Mouse (Mus musculus): ENCODE data around the gene Fam160a1.

Gene Fam160a1

GRCm38 (mm10) chr3:85757944-85758343, 59.1 kb downstream of the Fam160a1 start:
- no peak for TF ChIP-seq POU5F1 (IDR thresholded peaks at IDR 0.05; ENCODE audit: borderline replicate concordance, low read length)
- TF ChIP-seq CTCF (conservative IDR thresholded peaks at IDR 0.05; ENCODE audit: low read length), result no peak
- no peak for TF ChIP-seq NANOG (IDR thresholded peaks at IDR 0.05; ENCODE audit: borderline replicate concordance, low read length)
- Histone ChIP-seq H3K36me3 (ENCODE audit: insufficient read depth, low read length) (no peaks in the 10 kb centered on the region), H3K9me3 (ENCODE audit: low read length) (no peaks in the 10 kb centered on the region), H3K4me3 (replicated peaks; ENCODE audit: low read length) (no peak overlapping the region), H3K4me1 (replicated peaks; ENCODE audit: low read depth, low read length) (no peaks in the 10 kb centered on the region), H3K27me3 (ENCODE audit: insufficient read depth, low read length) (no peaks in the 10 kb centered on the region)

- no peaks in the 10 kb centered on the region for H3K36me3 ChIP-seq (ENCODE audit: insufficient read depth, low read length)
Measured at GRCm38 (mm10) chr3:85757435-85757834, 59.7 kb downstream of the Fam160a1 start.

DNA sequence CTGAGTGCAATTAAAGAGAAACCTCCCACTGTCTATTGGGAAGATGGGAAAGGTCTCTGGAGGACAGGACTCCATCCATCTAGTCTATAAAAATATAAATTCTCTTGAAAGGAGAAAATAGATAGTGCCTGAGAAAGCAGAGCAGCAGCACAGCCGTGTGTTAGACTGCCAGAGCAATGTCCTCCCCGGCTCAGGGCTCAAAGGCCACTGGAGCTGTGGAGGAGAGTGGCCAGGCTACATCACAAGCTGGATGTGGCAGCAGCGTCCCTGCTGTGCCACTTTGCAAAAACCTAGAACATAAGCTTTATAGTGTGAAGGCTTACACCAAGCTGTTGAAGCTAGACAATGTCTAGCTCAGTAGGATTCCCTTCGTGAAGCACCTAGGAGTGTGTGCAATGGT, 67.7 kb downstream of the Fam160a1 start:
- H3K36me3 ChIP-seq (ENCODE audit: insufficient read depth, low read length), result no peaks in the 10 kb centered on the region
- H3K9me3 ChIP-seq (ENCODE audit: low read length), result no peaks in the 10 kb centered on the region
- peaks cover 5% of the 10 kb centered on the region for H3K4me1 ChIP-seq (replicated peaks; ENCODE audit: low read depth, low read length)
- TF ChIP-seq POU5F1 (IDR thresholded peaks at IDR 0.05; ENCODE audit: borderline replicate concordance, low read length) (no peak), NANOG (IDR thresholded peaks at IDR 0.05; ENCODE audit: borderline replicate concordance, low read length) (no peak), CTCF (conservative IDR thresholded peaks at IDR 0.05; ENCODE audit: low read length) (no peak)
- H3K4me3 ChIP-seq (replicated peaks; ENCODE audit: low read length), result no peak overlapping the region
- H3K27me3 ChIP-seq (ENCODE audit: insufficient read depth, low read length), result no peaks in the 10 kb centered on the region

More at GRCm38 (mm10) chr3:85757435-85757834, 59.7 kb downstream of the Fam160a1 start:
- no peak for TF ChIP-seq POU5F1 (IDR thresholded peaks at IDR 0.05; ENCODE audit: borderline replicate concordance, low read length)
- no peak for TF ChIP-seq NANOG (IDR thresholded peaks at IDR 0.05; ENCODE audit: borderline replicate concordance, low read length)
- TF ChIP-seq CTCF (conservative IDR thresholded peaks at IDR 0.05; ENCODE audit: low read length), result no peak
- H3K27me3 ChIP-seq (ENCODE audit: insufficient read depth, low read length), result no peaks in the 10 kb centered on the region
- H3K4me1 ChIP-seq (replicated peaks; ENCODE audit: low read depth, low read length), result no peaks in the 10 kb centered on the region
- no peak overlapping the region for H3K4me3 ChIP-seq (replicated peaks; ENCODE audit: low read length)
- no peaks in the 10 kb centered on the region for H3K9me3 ChIP-seq (ENCODE audit: low read length)

- H3K27me3 ChIP-seq (ENCODE audit: insufficient read depth, low read length), result no peaks in the 10 kb centered on the region
- TF ChIP-seq POU5F1 (IDR thresholded peaks at IDR 0.05; ENCODE audit: borderline replicate concordance, low read length) (no peak), CTCF (conservative IDR thresholded peaks at IDR 0.05; ENCODE audit: low read length) (no peak), NANOG (IDR thresholded peaks at IDR 0.05; ENCODE audit: borderline replicate concordance, low read length) (no peak)
- H3K9me3 ChIP-seq (ENCODE audit: low read length), result no peaks in the 10 kb centered on the region
- no peak overlapping the region for H3K4me3 ChIP-seq (replicated peaks; ENCODE audit: low read length)
- H3K4me1 ChIP-seq (replicated peaks; ENCODE audit: low read depth, low read length), result peaks cover 5% of the 10 kb centered on the region
- H3K36me3 ChIP-seq (ENCODE audit: insufficient read depth, low read length), result no peaks in the 10 kb centered on the region
Measured at GRCm38 (mm10) chr3:85748863-85749262, 68.2 kb downstream of the Fam160a1 start.

- H3K36me3 ChIP-seq (ENCODE audit: insufficient read depth, low read length), result no peaks in the 10 kb centered on the region
- no peak for TF ChIP-seq POU5F1 (IDR thresholded peaks at IDR 0.05; ENCODE audit: borderline replicate concordance, low read length)
- no peak for TF ChIP-seq NANOG (IDR thresholded peaks at IDR 0.05; ENCODE audit: borderline replicate concordance, low read length)
- no peak for TF ChIP-seq CTCF (conservative IDR thresholded peaks at IDR 0.05; ENCODE audit: low read length)
- no peaks in the 10 kb centered on the region for H3K9me3 ChIP-seq (ENCODE audit: low read length)
- no peaks in the 10 kb centered on the region for H3K27me3 ChIP-seq (ENCODE audit: insufficient read depth, low read length)
- peaks cover 5% of the 10 kb centered on the region for H3K4me1 ChIP-seq (replicated peaks; ENCODE audit: low read depth, low read length)
- H3K4me3 ChIP-seq (replicated peaks; ENCODE audit: low read length), result no peak overlapping the region
Measured at GRCm38 (mm10) chr3:85746116-85746515, 71.0 kb downstream of the Fam160a1 start.

DNA sequence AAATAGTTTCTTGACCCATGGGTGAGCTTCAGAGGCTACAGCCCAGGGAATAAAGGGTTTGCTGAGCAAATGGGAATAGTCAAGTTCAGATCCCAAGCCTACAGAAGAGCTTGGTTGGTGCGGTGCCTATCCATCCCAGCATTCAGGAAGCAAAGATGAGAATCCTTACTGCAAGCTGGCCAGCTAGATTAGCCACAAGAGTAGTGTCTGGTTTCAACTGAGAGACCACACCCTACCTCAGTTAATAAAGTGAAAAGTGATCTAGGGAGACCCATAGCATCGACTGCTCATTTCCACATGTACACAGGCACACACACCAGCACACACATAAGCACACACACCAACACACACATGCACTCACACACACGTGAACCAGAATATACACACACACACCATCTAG, 75.3 kb downstream of the Fam160a1 start:
- no peaks in the 10 kb centered on the region for H3K36me3 ChIP-seq (ENCODE audit: insufficient read depth, low read length)
- no peak for TF ChIP-seq NANOG (IDR thresholded peaks at IDR 0.05; ENCODE audit: borderline replicate concordance, low read length)
- no peaks in the 10 kb centered on the region for H3K4me1 ChIP-seq (replicated peaks; ENCODE audit: low read depth, low read length)
- H3K9me3 ChIP-seq (ENCODE audit: low read length), result no peaks in the 10 kb centered on the region
- no peak overlapping the region for H3K4me3 ChIP-seq (replicated peaks; ENCODE audit: low read length)
- H3K27me3 ChIP-seq (ENCODE audit: insufficient read depth, low read length), result no peaks in the 10 kb centered on the region

- Histone ChIP-seq H3K36me3 (ENCODE audit: insufficient read depth, low read length) (no peaks in the 10 kb centered on the region), H3K4me1 (replicated peaks; ENCODE audit: low read depth, low read length) (no peaks in the 10 kb centered on the region), H3K9me3 (ENCODE audit: low read length) (no peaks in the 10 kb centered on the region), H3K4me3 (replicated peaks; ENCODE audit: low read length) (no peak overlapping the region), H3K27me3 (ENCODE audit: insufficient read depth, low read length) (no peaks in the 10 kb centered on the region)
- TF ChIP-seq POU5F1 (IDR thresholded peaks at IDR 0.05; ENCODE audit: borderline replicate concordance, low read length), result no peak
- TF ChIP-seq NANOG (IDR thresholded peaks at IDR 0.05; ENCODE audit: borderline replicate concordance, low read length), result no peak
- no peak for TF ChIP-seq CTCF (conservative IDR thresholded peaks at IDR 0.05; ENCODE audit: low read length)
Measured at GRCm38 (mm10) chr3:85738591-85738990, 78.5 kb downstream of the Fam160a1 start.

DNA sequence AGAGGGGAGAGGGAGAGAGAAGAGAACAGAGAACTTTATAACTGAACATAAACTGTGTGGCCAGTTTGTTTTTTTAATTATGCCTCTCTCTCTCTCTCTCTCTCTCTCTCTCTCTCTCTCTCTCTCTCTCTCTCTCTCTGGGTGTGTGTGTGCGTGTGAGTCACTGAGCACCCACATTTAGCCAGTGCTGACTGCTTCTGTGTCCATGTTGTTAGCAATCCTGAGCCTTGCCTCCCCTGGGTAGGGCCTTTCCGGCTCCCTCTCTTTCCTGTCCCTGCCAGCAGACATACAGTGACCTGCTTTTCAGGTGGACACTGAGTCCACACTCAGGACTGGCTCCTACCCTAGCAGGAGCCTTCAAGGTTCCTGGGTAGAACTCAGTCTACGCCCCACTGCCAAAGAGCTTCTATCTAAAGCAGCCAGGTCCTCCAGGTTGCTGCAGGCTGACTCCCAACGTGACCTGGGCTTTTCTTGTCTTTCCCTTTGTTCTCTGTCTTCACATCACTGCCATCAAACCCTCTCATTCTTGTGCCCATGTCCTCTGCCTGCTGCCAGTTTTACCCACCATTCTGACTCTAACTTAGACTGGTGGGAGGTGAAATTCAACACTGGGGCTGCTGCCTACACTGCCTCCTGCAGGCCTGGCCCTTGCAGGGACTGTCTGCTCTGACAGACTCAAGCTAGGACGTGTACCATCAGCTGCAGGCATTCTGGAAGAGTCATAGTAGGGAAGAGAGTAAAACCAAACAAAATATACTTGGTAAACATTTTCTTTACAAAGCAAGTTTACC, 83.0 kb downstream of the Fam160a1 start:
- Histone ChIP-seq H3K4me1 (replicated peaks; ENCODE audit: low read depth, low read length) (no peaks in the 10 kb centered on the region), H3K27me3 (ENCODE audit: insufficient read depth, low read length) (no peaks in the 10 kb centered on the region), H3K36me3 (ENCODE audit: insufficient read depth, low read length) (no peaks in the 10 kb centered on the region), H3K4me3 (replicated peaks; ENCODE audit: low read length) (no peak overlapping the region), H3K9me3 (ENCODE audit: low read length) (no peaks in the 10 kb centered on the region)
- TF ChIP-seq NANOG (IDR thresholded peaks at IDR 0.05; ENCODE audit: borderline replicate concordance, low read length) (no peak), POU5F1 (IDR thresholded peaks at IDR 0.05; ENCODE audit: borderline replicate concordance, low read length) (no peak), CTCF (conservative IDR thresholded peaks at IDR 0.05; ENCODE audit: low read length) (no peak)

DNA sequence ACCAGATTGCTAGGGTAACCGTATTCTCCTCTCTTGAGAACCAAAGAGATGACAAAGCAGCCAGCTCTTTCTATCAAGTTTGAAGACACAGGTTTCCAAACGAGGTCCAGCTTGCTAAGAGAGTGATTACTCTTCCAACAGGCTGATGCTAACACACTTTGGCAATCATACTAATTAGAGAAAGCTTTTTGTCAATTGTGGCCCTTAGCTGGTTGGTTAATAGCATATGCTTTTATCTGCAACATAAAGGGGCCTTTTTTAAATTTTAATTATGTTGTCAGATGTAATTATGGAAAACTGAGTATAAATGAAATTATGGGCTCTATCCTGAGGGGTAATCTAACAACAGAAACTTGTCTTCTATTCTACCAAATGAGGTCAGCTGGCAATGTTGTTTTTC, 89.9 kb downstream of the Fam160a1 start:
- TF ChIP-seq POU5F1 (IDR thresholded peaks at IDR 0.05; ENCODE audit: borderline replicate concordance, low read length) (no peak), CTCF (conservative IDR thresholded peaks at IDR 0.05; ENCODE audit: low read length) (no peak), NANOG (IDR thresholded peaks at IDR 0.05; ENCODE audit: borderline replicate concordance, low read length) (no peak)
- Histone ChIP-seq H3K9me3 (ENCODE audit: low read length) (no peaks in the 10 kb centered on the region), H3K4me1 (replicated peaks; ENCODE audit: low read depth, low read length) (no peaks in the 10 kb centered on the region), H3K27me3 (ENCODE audit: insufficient read depth, low read length) (no peaks in the 10 kb centered on the region), H3K4me3 (replicated peaks; ENCODE audit: low read length) (no peak overlapping the region), H3K36me3 (ENCODE audit: insufficient read depth, low read length) (no peaks in the 10 kb centered on the region)
